Mouse (Mus musculus) CH12.LX (cell line): ENCODE results near the gene Flt1. TPM values are rescaled to one million over a fixed set of nuclear protein-coding genes. Genes with fewer than 3 reads are reported as not detected.

Experiments used
- DNase-seq: peaks from one replicate; pipeline ENCODE4 v3.0.0-alpha.2; 2013; ENCODE audit errors: extremely low read depth
- H3K27ac ChIP-seq: 2 replicates; pipeline ENCODE4 v1.5.1; 2012; ENCODE audit warnings: low read depth, mild to moderate bottlenecking, control low read depth, moderate library complexity; ENCODE audit not compliant: insufficient read depth
- H3K27me3 ChIP-seq: replicated peaks from 2 replicates; pipeline ENCODE3; 2012; ENCODE audit warnings: inconsistent platforms
- H3K36me3 ChIP-seq, 2 experiments: replicated peaks in 1 of 2; 2 replicates each; pipeline versions ENCODE3 to v1.6.1; 2012; ENCODE audit warnings: inconsistent platforms in 1 of 2, low read length in 1 of 2, mild to moderate bottlenecking in 1 of 2, mixed read lengths in 1 of 2, moderate library complexity in 1 of 2; ENCODE audit not compliant: control insufficient read depth in 1 of 2, insufficient read depth in 1 of 2
- H3K4me1 ChIP-seq, 2 experiments: 2 replicates each; pipeline ENCODE4 v1.6.1; 2012; ENCODE audit warnings: inconsistent platforms in 1 of 2, moderate library complexity in 1 of 2; ENCODE audit not compliant: insufficient read depth in 2 of 2, control insufficient read depth in 1 of 2
- H3K4me2 ChIP-seq: 2 replicates; pipeline ENCODE4 v1.6.1; 2012; ENCODE audit warnings: low read depth, mild to moderate bottlenecking, control low read depth; ENCODE audit not compliant: poor library complexity, insufficient read depth, severe bottlenecking
- H3K4me3 ChIP-seq, 3 experiments: fragments of 150-350 bp in 1 of 3; sonication (generic) in 1 of 3; replicated peaks in 1 of 3; 2 replicates each; pipeline versions ENCODE3 to v1.5.1; 2011 to 2012; ENCODE audit warnings: low read depth in 2 of 3, low read length in 2 of 3, mild to moderate bottlenecking in 2 of 3, moderate library complexity in 2 of 3, control low read depth in 1 of 3, improper control_type of control experiment in 1 of 3, inconsistent platforms in 1 of 3, mixed read lengths in 1 of 3; ENCODE audit not compliant: poor library complexity in 1 of 3
- H3K79me2 ChIP-seq: replicated peaks from 2 replicates; pipeline ENCODE4 v1.6.1; 2012; ENCODE audit warnings: mild to moderate bottlenecking, moderate library complexity; ENCODE audit not compliant: control insufficient read depth, poor library complexity, insufficient read depth, severe bottlenecking; ENCODE audit errors: extremely low read depth
- H3K9ac ChIP-seq: 2 replicates; pipeline ENCODE4 v1.6.1; 2012; ENCODE audit warnings: low read depth, mild to moderate bottlenecking, control low read depth, moderate library complexity; ENCODE audit not compliant: insufficient read depth
- H3K9me3 ChIP-seq: replicated peaks from 2 replicates; pipeline ENCODE3; 2012; ENCODE audit warnings: low read length, inconsistent platforms, mixed read lengths
- BHLHE40 ChIP-seq: IDR thresholded peaks from 2 replicates; pipeline ENCODE4 v1.6.1; 2011; ENCODE audit warnings: mild to moderate bottlenecking, low read depth, low read length, improper control_type of control experiment
- CHD2 ChIP-seq: IDR thresholded peaks from 2 replicates; pipeline ENCODE4 v1.6.1; 2011; ENCODE audit warnings: low read length, improper control_type of control experiment
- E2F4 ChIP-seq: IDR thresholded peaks from 2 replicates; pipeline ENCODE4 v1.6.1; 2011; ENCODE audit warnings: low read depth, low read length, improper control_type of control experiment; ENCODE audit not compliant: insufficient replicate concordance
- ELF1 ChIP-seq: IDR thresholded peaks from 2 replicates; pipeline ENCODE4 v1.6.1; 2014; ENCODE audit warnings: low read depth, mild to moderate bottlenecking, inconsistent platforms, low read length, improper control_type of control experiment
- EP300 ChIP-seq: IDR thresholded peaks from 2 replicates; pipeline ENCODE4 v1.6.1; 2011; ENCODE audit warnings: low read length, improper control_type of control experiment
- GABPA ChIP-seq: IDR thresholded peaks from 2 replicates; pipeline ENCODE4 v1.6.1; 2012; ENCODE audit warnings: low read depth, low read length, improper control_type of control experiment, inconsistent platforms; ENCODE audit not compliant: insufficient replicate concordance
- HCFC1 ChIP-seq: IDR thresholded peaks from 2 replicates; pipeline ENCODE4 v1.6.1; 2012; ENCODE audit warnings: low read depth, mild to moderate bottlenecking, inconsistent platforms, low read length, improper control_type of control experiment
- IRF4 ChIP-seq: IDR thresholded peaks from 2 replicates; pipeline ENCODE4 v1.6.1; 2014; ENCODE audit warnings: low read depth, mild to moderate bottlenecking, inconsistent platforms, low read length, improper control_type of control experiment
- JUND ChIP-seq: conservative IDR thresholded peaks from 2 replicates; pipeline ENCODE4 v1.6.1; 2011; ENCODE audit warnings: low read depth, low read length, improper control_type of control experiment
- KAT2A ChIP-seq: IDR thresholded peaks from 2 replicates; pipeline ENCODE4 v1.6.1; 2012; ENCODE audit warnings: low read length, improper control_type of control experiment, inconsistent platforms; ENCODE audit not compliant: insufficient replicate concordance
- MAX ChIP-seq: IDR thresholded peaks from 2 replicates; pipeline ENCODE4 v1.6.1; 2011; ENCODE audit warnings: low read length, improper control_type of control experiment
- MAZ ChIP-seq: IDR thresholded peaks from 2 replicates; pipeline ENCODE4 v1.6.1; 2012; ENCODE audit warnings: low read depth, mild to moderate bottlenecking, inconsistent platforms, low read length, improper control_type of control experiment, moderate library complexity
- MEF2A ChIP-seq: IDR thresholded peaks from 2 replicates; pipeline ENCODE4 v1.6.1; 2014; ENCODE audit warnings: low read depth, mild to moderate bottlenecking, inconsistent platforms, low read length, improper control_type of control experiment, borderline replicate concordance
- MXI1 ChIP-seq: IDR thresholded peaks from 2 replicates; pipeline ENCODE4 v1.6.1; 2011; ENCODE audit warnings: mild to moderate bottlenecking, low read depth, low read length, improper control_type of control experiment
- MYC ChIP-seq: IDR thresholded peaks from 2 replicates; pipeline ENCODE4 v1.6.1; 2011; ENCODE audit warnings: low read depth, mild to moderate bottlenecking, improper control_type of control experiment, low read length
- NELFE ChIP-seq: IDR thresholded peaks from 2 replicates; pipeline ENCODE4 v1.6.1; 2011; ENCODE audit warnings: low read depth, low read length, improper control_type of control experiment
- NRF1 ChIP-seq: IDR thresholded peaks from 2 replicates; pipeline ENCODE4 v1.6.1; 2014; ENCODE audit warnings: low read depth, mild to moderate bottlenecking, inconsistent platforms, low read length, improper control_type of control experiment, moderate library complexity
- PAX5 ChIP-seq: IDR thresholded peaks from 2 replicates; pipeline ENCODE4 v1.6.1; 2012; ENCODE audit warnings: low read length, inconsistent platforms, mixed read lengths
- POLR2A ChIP-seq: IDR thresholded peaks from 2 replicates; pipeline ENCODE4 v1.6.1; 2011; ENCODE audit warnings: low read depth, mild to moderate bottlenecking, improper control_type of control experiment, low read length
- POLR2AphosphoS2 ChIP-seq: IDR thresholded peaks from 2 replicates; pipeline ENCODE4 v1.6.1; 2011; ENCODE audit warnings: low read depth, low read length, improper control_type of control experiment
- RAD21 ChIP-seq: IDR thresholded peaks from 2 replicates; pipeline ENCODE4 v1.6.1; 2011; ENCODE audit warnings: low read depth, mild to moderate bottlenecking, low read length, improper control_type of control experiment, moderate library complexity
- SIN3A ChIP-seq: IDR thresholded peaks from 2 replicates; pipeline ENCODE4 v1.6.1; 2012; ENCODE audit warnings: low read length, improper control_type of control experiment, inconsistent platforms
- SMC3 ChIP-seq: IDR thresholded peaks from 2 replicates; pipeline ENCODE4 v1.6.1; 2011; ENCODE audit warnings: low read depth, low read length, improper control_type of control experiment
- TBP ChIP-seq: conservative IDR thresholded peaks from 2 replicates; pipeline ENCODE4 v1.6.1; 2011; ENCODE audit warnings: low read depth, low read length, improper control_type of control experiment
- TCF12 ChIP-seq: IDR thresholded peaks from 2 replicates; pipeline ENCODE4 v1.6.1; 2014; ENCODE audit warnings: low read depth, mild to moderate bottlenecking, inconsistent platforms, low read length, improper control_type of control experiment
- UBTF ChIP-seq: IDR thresholded peaks from 2 replicates; pipeline ENCODE4 v1.6.1; 2012; ENCODE audit warnings: low read depth, mild to moderate bottlenecking, inconsistent platforms, low read length, improper control_type of control experiment, moderate library complexity
- USF2 ChIP-seq: conservative IDR thresholded peaks from 2 replicates; pipeline ENCODE4 v1.6.1; 2011; ENCODE audit warnings: low read depth, low read length, improper control_type of control experiment
- ZMIZ1 ChIP-seq: IDR thresholded peaks from 2 replicates; pipeline ENCODE4 v1.6.1; 2012; ENCODE audit warnings: low read depth, mild to moderate bottlenecking, inconsistent platforms, low read length, improper control_type of control experiment
- ZNF384 ChIP-seq: IDR thresholded peaks from 2 replicates; pipeline ENCODE4 v1.6.1; 2012; ENCODE audit warnings: low read depth, low read length, improper control_type of control experiment, inconsistent platforms
- dilution Hi-C: fragments of 300-500 bp; cut with MboI; formaldehyde crosslinking; loops from 2 replicates; pipeline ENCODE4 v1.14.3; 2020; ENCODE audit warnings: low sequenced_read_pairs; ENCODE audit not compliant: extremely low pct_unique_long_range_greater_than_20kb, extremely low pct_ligation_motif_present
- in situ Hi-C: fragments of 300-500 bp; cut with MboI; formaldehyde crosslinking; loops from 3 replicates; pipeline ENCODE4 v1.14.3; 2019; ENCODE audit warnings: low sequenced_read_pairs, low pct_ligation_motif_present, low pct_unique_long_range_greater_than_20kb, mixed read lengths
- polyA plus RNA-seq: library from polyadenylated mRNA; unstranded; fragments of >175 nt; gene quantifications from 2 replicates; pipeline ENCODE4 v1.2.1, GENCODE M21; 2012; ENCODE audit warnings: low read depth; ENCODE audit not compliant: insufficient read length
- total RNA-seq, 2 experiments: library from RNA; depleted of rRNA; stranded (reverse); fragments of 300-350 nt in 1 of 2; fragments of >200 nt in 1 of 2; gene quantifications; 2 replicates each; pipeline ENCODE4 v1.2.3; 2012 to 2014

The Flt1 gene
- total and polyA plus RNA-seq, 3 experiments, result 0.27 to 0.94 (median 0.47) TPM

- Histone ChIP-seq H3K4me3 (no peak overlapping the region), H3K36me3 (no peaks in the 10 kb centered on the region), H3K9ac (no peak overlapping the region), H3K79me2 (no peaks in the 10 kb centered on the region), H3K9me3 (no peaks in the 10 kb centered on the region), H3K4me2 (no peak overlapping the region), H3K27me3 (no peaks in the 10 kb centered on the region), H3K27ac (no peak overlapping the region), H3K4me1 (no peaks in the 10 kb centered on the region)
- dilution Hi-C loops (no loop called here), in situ Hi-C loops (no loop called here)
- no peak for TF ChIP-seq SIN3A
- TF ChIP-seq ZMIZ1, result no peak
- no peak for TF ChIP-seq HCFC1
- TF ChIP-seq TBP, result no peak
- no peak for TF ChIP-seq RAD21
- no peak for TF ChIP-seq E2F4
- no peak for TF ChIP-seq POLR2AphosphoS2
- no peak for TF ChIP-seq IRF4
- TF ChIP-seq NELFE, result no peak
- TF ChIP-seq MYC, result no peak
- TF ChIP-seq MAZ, result no peak
- no peak for TF ChIP-seq MAX
- TF ChIP-seq PAX5, result no peak
- no peak for TF ChIP-seq GABPA
- TF ChIP-seq SMC3, result no peak
- TF ChIP-seq JUND, result no peak
- TF ChIP-seq EP300, result no peak
- DNase-seq, result no peak
Measured at GRCm38 (mm10) chr5:147635883-147636282, 89.9 kb downstream of the Flt1 start.

- H3K36me3 ChIP-seq, result no peaks in the 10 kb centered on the region
- dilution Hi-C loops (no loop called here), in situ Hi-C loops (no loop called here)
- DNase-seq, result no peak
- no peak overlapping the region for H3K27ac ChIP-seq
- no peak for TF ChIP-seq KAT2A
- no peak for TF ChIP-seq MEF2A
- no peak for TF ChIP-seq MYC
- TF ChIP-seq ZNF384, result no peak
- TF ChIP-seq BHLHE40, result no peak
- no peak for TF ChIP-seq UBTF
- no peak for TF ChIP-seq POLR2A
- no peak for TF ChIP-seq NRF1
- no peak for TF ChIP-seq JUND
- no peak for TF ChIP-seq ELF1
- no peak for TF ChIP-seq MXI1
- TF ChIP-seq TCF12, result no peak
- no peak for TF ChIP-seq CHD2
- TF ChIP-seq PAX5, result no peak
- TF ChIP-seq USF2, result no peak
- TF ChIP-seq HCFC1, result no peak
- no peak for TF ChIP-seq RAD21
- H3K9ac ChIP-seq, result no peak overlapping the region
- no peaks in the 10 kb centered on the region for H3K27me3 ChIP-seq
- no peak overlapping the region for H3K4me3 ChIP-seq
- no peaks in the 10 kb centered on the region for H3K79me2 ChIP-seq
- H3K9me3 ChIP-seq, result no peaks in the 10 kb centered on the region
- H3K4me1 ChIP-seq, result no peaks in the 10 kb centered on the region
- no peak overlapping the region for H3K4me2 ChIP-seq
Measured at GRCm38 (mm10) chr5:147634016-147634415, 91.8 kb downstream of the Flt1 start.
